Mouse (Mus musculus) 3T3-L1 (cell line): ENCODE measurements at regions not wholly inside any gene's neighbourhood (a gene's known extent, or its start where the extent isn't known, plus 50 kb on each side); places are given as distances from the start of the nearest gene placed in this dataset.

Experiments used
- DNase-seq: peaks from one replicate; pipeline ENCODE4 v3.0.0-alpha.2; 2015; ENCODE audit warnings: low read depth, low spot score

DNA sequence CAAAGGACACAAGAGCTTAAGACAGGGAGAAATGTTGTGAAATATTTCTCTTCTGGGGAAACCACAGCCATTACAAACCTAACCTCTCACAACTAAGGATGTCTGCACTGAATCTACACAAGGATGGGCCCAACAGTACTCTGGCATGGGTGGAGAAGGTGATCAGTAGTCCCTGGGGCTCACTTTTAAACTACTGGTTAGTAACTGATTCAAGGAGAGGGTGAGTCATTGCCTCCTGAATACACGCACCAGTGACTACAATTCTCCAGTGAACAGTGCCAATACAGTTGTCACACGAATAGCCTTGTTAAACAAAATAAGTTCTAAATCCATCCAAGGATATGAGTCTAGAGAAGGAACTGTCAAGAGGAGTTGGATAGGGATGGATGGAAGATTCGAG is 232.6 kb upstream of the Gm21830 start:
- peak; percentile 2 for DNase-seq

DNA sequence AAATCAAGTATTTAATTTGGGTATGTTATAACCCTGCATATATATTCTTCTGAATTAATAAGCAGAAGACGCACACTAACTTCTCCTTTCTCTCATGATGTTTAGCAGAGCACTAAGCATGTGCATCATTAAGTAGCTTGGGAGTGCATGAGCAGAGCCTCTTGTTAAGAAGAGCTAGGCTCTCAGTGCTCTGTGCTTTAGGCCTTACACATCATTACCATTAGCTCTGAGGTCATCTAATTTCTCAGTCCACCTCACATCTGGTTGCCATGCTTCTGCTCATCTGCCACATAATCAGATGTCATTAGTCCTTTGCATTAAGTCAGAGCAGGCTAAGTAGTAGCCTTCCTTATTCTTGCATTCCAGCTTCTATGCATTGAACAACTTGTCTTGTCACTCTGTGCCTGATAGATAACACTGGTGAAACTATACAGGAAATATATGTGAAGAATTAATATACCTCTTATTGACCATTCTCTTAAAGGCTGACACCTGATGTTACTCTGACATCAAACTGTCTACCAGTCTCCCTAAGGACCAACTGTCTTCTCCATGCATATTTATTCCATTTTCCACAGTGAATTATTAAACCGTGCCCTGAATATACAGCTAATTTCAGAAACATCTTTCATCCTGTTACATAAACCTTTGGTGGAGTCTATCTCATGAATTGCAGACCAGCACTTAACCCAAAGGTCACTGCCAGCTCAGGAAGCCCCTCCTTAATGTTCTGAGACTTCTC is 192.3 kb upstream of the Gm21830 start:
- DNase-seq = no peak

DNA sequence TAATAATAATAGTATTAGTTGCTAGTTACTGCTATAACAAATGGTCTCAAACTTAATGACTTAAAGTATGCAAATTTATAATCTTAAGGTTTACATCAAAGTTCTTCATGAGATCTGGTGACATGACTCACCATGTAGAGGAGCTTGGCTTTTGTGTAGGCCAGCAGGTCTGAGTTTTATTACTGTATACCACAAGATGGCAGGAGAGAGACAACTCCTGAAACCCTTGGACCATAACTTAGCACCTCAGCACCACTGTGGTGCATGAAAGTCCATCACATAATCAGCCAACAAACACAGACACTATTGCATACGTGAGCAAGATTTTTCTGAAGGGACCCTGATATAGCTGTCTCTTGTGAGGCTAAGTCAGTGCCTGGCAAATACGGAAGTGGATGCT is 187.2 kb upstream of the Gm21830 start:
- peak; percentile 23 for DNase-seq

DNA sequence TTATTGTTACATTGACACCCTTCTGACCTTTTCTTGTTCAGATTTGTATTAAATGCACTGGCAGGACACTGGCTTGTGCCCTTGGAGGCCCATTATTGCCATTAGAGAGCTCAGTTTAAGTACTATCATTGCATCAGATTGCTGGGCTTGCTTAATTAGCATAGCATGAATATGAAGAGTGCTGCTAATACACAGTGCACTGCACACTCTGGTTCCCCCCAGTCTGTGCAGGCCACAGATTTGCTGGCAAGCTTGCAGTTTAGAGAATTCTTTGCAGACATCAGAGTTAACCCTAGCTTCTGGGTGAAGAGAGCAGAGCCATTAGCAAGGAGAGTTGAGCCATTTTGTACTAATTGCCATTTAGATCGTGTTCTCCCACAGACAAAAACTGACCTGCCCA is 156.1 kb upstream of the Gm21830 start:
- no peak for DNase-seq
